Mouse (Mus musculus): ENCODE data around the gene AW549877. TPM values are rescaled to one million over a fixed set of nuclear protein-coding genes. Genes with fewer than 3 reads are reported as not detected.

Gene AW549877
- polyA plus RNA-seq, 1 experiment from 2014 or later = 65.9 TPM

GRCm38 (mm10) chr15:4026231-4026773 lies 30.8 kb upstream of the AW549877 start, which contains the start of gene Oxct1:
Oxct1 (plus strand) TSS chr15:4026383.
- Histone ChIP-seq H3K4me3 (replicated peaks; ENCODE audit: low read depth, low read length) (peak within 1 kb of the TSS; percentile 70), H3K4me1 (ENCODE audit: control insufficient read depth, insufficient read depth, low read length) (peaks cover 13% of the 10 kb centered on the region), H3K4me2 (ENCODE audit: low read length) (peak within 1 kb of the TSS; percentile 66), H3K27me3 (ENCODE audit: control insufficient read depth, insufficient read depth, low read length) (no peaks in the 10 kb centered on the region), H3K9ac (replicated peaks; ENCODE audit: low read length) (peak within 1 kb of the TSS; percentile 80), H3K27ac (replicated peaks; ENCODE audit: low read depth, low read length) (peak within 1 kb of the TSS; percentile 96), H3K9me3 (ENCODE audit: control insufficient read depth, low read length) (no peaks in the 10 kb centered on the region), H3K36me3 (ENCODE audit: control insufficient read depth, insufficient read depth, low read length) (no peaks in the 10 kb centered on the region)
- under 1% methylated on average over 45 of the region's 45 CpGs for WGBS
- ATAC-seq (ENCODE audit: low FRiP score, low TSS enrichment) = peak; percentile 94
- peak; percentile 95 for DNase-seq

GRCm38 (mm10) chr15:4025508-4025904 lies 30.0 kb upstream of the AW549877 start:
- ATAC-seq (ENCODE audit: low FRiP score, low TSS enrichment) = no peak
- Histone ChIP-seq H3K4me3 (replicated peaks; ENCODE audit: low read depth, low read length) (peak overlapping the region; percentile 70; the same call in 1 of the 2 replicates), H3K27me3 (ENCODE audit: control insufficient read depth, insufficient read depth, low read length) (no peaks in the 10 kb centered on the region), H3K9ac (replicated peaks; ENCODE audit: low read length) (peak overlapping the region; percentile 80; the same call in 1 of the 2 replicates), H3K4me1 (ENCODE audit: control insufficient read depth, insufficient read depth, low read length) (peaks cover 13% of the 10 kb centered on the region), H3K27ac (replicated peaks; ENCODE audit: low read depth, low read length) (no peak overlapping the region), H3K9me3 (ENCODE audit: control insufficient read depth, low read length) (no peaks in the 10 kb centered on the region), H3K36me3 (ENCODE audit: control insufficient read depth, insufficient read depth, low read length) (no peaks in the 10 kb centered on the region), H3K4me2 (ENCODE audit: low read length) (peak overlapping the region; percentile 66)
- DNase-seq = no peak
- 41% methylated on average over 11 of the region's 11 CpGs for WGBS

GRCm38 (mm10) chr15:4024726-4025507 lies 29.4 kb upstream of the AW549877 start:
- DNase-seq = no peak
- Histone ChIP-seq H3K27me3 (ENCODE audit: control insufficient read depth, insufficient read depth, low read length) (no peaks in the 10 kb centered on the region), H3K9ac (replicated peaks; ENCODE audit: low read length) (no peak overlapping the region), H3K4me2 (ENCODE audit: low read length) (no peak overlapping the region), H3K4me1 (ENCODE audit: control insufficient read depth, insufficient read depth, low read length) (peaks cover 13% of the 10 kb centered on the region), H3K36me3 (ENCODE audit: control insufficient read depth, insufficient read depth, low read length) (no peaks in the 10 kb centered on the region), H3K27ac (replicated peaks; ENCODE audit: low read depth, low read length) (no peak overlapping the region), H3K4me3 (replicated peaks; ENCODE audit: low read depth, low read length) (no peak overlapping the region), H3K9me3 (ENCODE audit: control insufficient read depth, low read length) (no peaks in the 10 kb centered on the region)
- ATAC-seq (ENCODE audit: low FRiP score, low TSS enrichment) = no peak
- WGBS = 80% methylated on average over 13 of the region's 13 CpGs

- WGBS = 95% methylated on average over 2 of the region's 2 CpGs
- Histone ChIP-seq H3K4me2 (ENCODE audit: low read length) (no peak overlapping the region), H3K9ac (replicated peaks; ENCODE audit: low read length) (no peak overlapping the region), H3K9me3 (ENCODE audit: control insufficient read depth, low read length) (no peaks in the 10 kb centered on the region), H3K36me3 (ENCODE audit: control insufficient read depth, insufficient read depth, low read length) (no peaks in the 10 kb centered on the region), H3K4me1 (ENCODE audit: control insufficient read depth, insufficient read depth, low read length) (peaks cover 13% of the 10 kb centered on the region), H3K27me3 (ENCODE audit: control insufficient read depth, insufficient read depth, low read length) (no peaks in the 10 kb centered on the region), H3K27ac (replicated peaks; ENCODE audit: low read depth, low read length) (no peak overlapping the region), H3K4me3 (replicated peaks; ENCODE audit: low read depth, low read length) (no peak overlapping the region)
- DNase-seq (no peak), ATAC-seq (ENCODE audit: low FRiP score, low TSS enrichment) (no peak)
Observed at GRCm38 (mm10) chr15:4023747-4024146, 28.2 kb upstream of the AW549877 start.

- H3K4me2 ChIP-seq (ENCODE audit: low read length) = no peak overlapping the region
- no peak for DNase-seq
- H3K4me3 ChIP-seq (replicated peaks; ENCODE audit: low read depth, low read length) = no peak overlapping the region
- no peak overlapping the region for H3K9ac ChIP-seq (replicated peaks; ENCODE audit: low read length)
- peaks cover 4% of the 10 kb centered on the region; the same call in 1 of the 2 replicates for H3K4me1 ChIP-seq (ENCODE audit: control insufficient read depth, insufficient read depth, low read length)
- H3K27me3 ChIP-seq (ENCODE audit: control insufficient read depth, insufficient read depth, low read length) = no peaks in the 10 kb centered on the region
- H3K9me3 ChIP-seq (ENCODE audit: control insufficient read depth, low read length) = no peaks in the 10 kb centered on the region
- H3K36me3 ChIP-seq (ENCODE audit: control insufficient read depth, insufficient read depth, low read length) = no peaks in the 10 kb centered on the region
- no peak overlapping the region for H3K27ac ChIP-seq (replicated peaks; ENCODE audit: low read depth, low read length)
- WGBS = 71% methylated on average over 4 of the region's 4 CpGs
- ATAC-seq (ENCODE audit: low FRiP score, low TSS enrichment) = no peak
Observed at GRCm38 (mm10) chr15:4020711-4021110, 25.2 kb upstream of the AW549877 start.

- H3K4me2 ChIP-seq (ENCODE audit: low read length) = no peak overlapping the region
- no peak overlapping the region for H3K4me3 ChIP-seq (replicated peaks; ENCODE audit: low read depth, low read length)
- 74% methylated on average over 2 of the region's 2 CpGs for WGBS
- no peaks in the 10 kb centered on the region for H3K27me3 ChIP-seq (ENCODE audit: control insufficient read depth, insufficient read depth, low read length)
- ATAC-seq (ENCODE audit: low FRiP score, low TSS enrichment) (no peak), DNase-seq (no peak)
- no peaks in the 10 kb centered on the region for H3K4me1 ChIP-seq (ENCODE audit: control insufficient read depth, insufficient read depth, low read length)
- no peak overlapping the region for H3K9ac ChIP-seq (replicated peaks; ENCODE audit: low read length)
- no peaks in the 10 kb centered on the region for H3K36me3 ChIP-seq (ENCODE audit: control insufficient read depth, insufficient read depth, low read length)
- no peak overlapping the region for H3K27ac ChIP-seq (replicated peaks; ENCODE audit: low read depth, low read length)
- H3K9me3 ChIP-seq (ENCODE audit: control insufficient read depth, low read length) = no peaks in the 10 kb centered on the region
Observed at GRCm38 (mm10) chr15:4013873-4014272, 18.3 kb upstream of the AW549877 start.

- WGBS = 86% methylated on average over 2 of the region's 2 CpGs
- no peak overlapping the region for H3K9ac ChIP-seq (replicated peaks; ENCODE audit: low read length)
- H3K27ac ChIP-seq (replicated peaks; ENCODE audit: low read depth, low read length) = no peak overlapping the region
- no peak overlapping the region for H3K4me3 ChIP-seq (replicated peaks; ENCODE audit: low read depth, low read length)
- DNase-seq (no peak), ATAC-seq (ENCODE audit: low FRiP score, low TSS enrichment) (no peak)
- H3K27me3 ChIP-seq (ENCODE audit: control insufficient read depth, insufficient read depth, low read length) = no peaks in the 10 kb centered on the region
- no peaks in the 10 kb centered on the region for H3K4me1 ChIP-seq (ENCODE audit: control insufficient read depth, insufficient read depth, low read length)
- H3K36me3 ChIP-seq (ENCODE audit: control insufficient read depth, insufficient read depth, low read length) = no peaks in the 10 kb centered on the region
- H3K9me3 ChIP-seq (ENCODE audit: control insufficient read depth, low read length) = 0 out of 2 replicates have a peak, but pooled peaks cover 6% of the 10 kb centered on the region
- no peak overlapping the region for H3K4me2 ChIP-seq (ENCODE audit: low read length)
Observed at GRCm38 (mm10) chr15:4000536-4000935, 5.0 kb upstream of the AW549877 start.

GRCm38 (mm10) chr15:3999144-3999543 lies 3.6 kb upstream of the AW549877 start:
- WGBS = 69% methylated on average over 2 of the region's 2 CpGs
- no peak overlapping the region for H3K9ac ChIP-seq (replicated peaks; ENCODE audit: low read length)
- no peaks in the 10 kb centered on the region for H3K27me3 ChIP-seq (ENCODE audit: control insufficient read depth, insufficient read depth, low read length)
- H3K27ac ChIP-seq (replicated peaks; ENCODE audit: low read depth, low read length) = no peak overlapping the region
- no peaks in the 10 kb centered on the region for H3K9me3 ChIP-seq (ENCODE audit: control insufficient read depth, low read length)
- no peaks in the 10 kb centered on the region for H3K36me3 ChIP-seq (ENCODE audit: control insufficient read depth, insufficient read depth, low read length)
- ATAC-seq (ENCODE audit: low FRiP score, low TSS enrichment) (no peak), DNase-seq (no peak)
- H3K4me3 ChIP-seq (replicated peaks; ENCODE audit: low read depth, low read length) = no peak overlapping the region
- peaks cover 5% of the 10 kb centered on the region; the same call in 1 of the 2 replicates for H3K4me1 ChIP-seq (ENCODE audit: control insufficient read depth, insufficient read depth, low read length)
- no peak overlapping the region for H3K4me2 ChIP-seq (ENCODE audit: low read length)

Data from midbrain, embryonic 14.5 days (tissue).